Mouse (Mus musculus) embryonic facial prominence, embryonic 11.5 days (tissue): Measurements from ENCODE around the gene Thtpa. TPM values are rescaled to one million over a fixed set of nuclear protein-coding genes. Genes with fewer than 3 reads are reported as not detected.

Experiments used
- ATAC-seq: fragments of 200-750 bp; cut with Nextera tagmentation; replicated peaks from 2 replicates; pipeline ENCODE4 v1.8.0; 2017; ENCODE audit warnings: low read depth; ENCODE audit not compliant: insufficient number of reproducible peaks, low FRiP score, low TSS enrichment
- DNase-seq: peaks from one replicate; pipeline ENCODE4 v3.0.0-alpha.2; 2015; ENCODE audit warnings: low spot score
- H3K27ac ChIP-seq: fragments of 300-500 bp; sonication (generic); replicated peaks from 2 replicates; pipeline ENCODE4 v1.5.1; 2014; ENCODE audit warnings: mild to moderate bottlenecking, low read depth, low read length, control low read depth
- H3K27me3 ChIP-seq: fragments of 300-500 bp; sonication (generic); 2 replicates; pipeline ENCODE4 v1.6.1; 2014; ENCODE audit warnings: mild to moderate bottlenecking, low read length, moderate library complexity, mixed read lengths; ENCODE audit not compliant: control insufficient read depth, insufficient read depth
- H3K36me3 ChIP-seq: fragments of 300-500 bp; sonication (generic); replicated peaks from 2 replicates; pipeline ENCODE4 v1.6.1; 2014; ENCODE audit warnings: low read depth, mild to moderate bottlenecking, low read length, moderate library complexity, mixed read lengths; ENCODE audit not compliant: control insufficient read depth, insufficient read depth
- H3K4me1 ChIP-seq: fragments of 300-500 bp; sonication (generic); 2 replicates; pipeline ENCODE4 v1.6.1; 2014; ENCODE audit warnings: low read length, mixed read lengths; ENCODE audit not compliant: control insufficient read depth, insufficient read depth
- H3K4me2 ChIP-seq: fragments of 300-500 bp; sonication (generic); 2 replicates; pipeline ENCODE4 v1.6.1; 2014; ENCODE audit warnings: low read depth, mild to moderate bottlenecking, control low read depth, low read length, moderate library complexity
- H3K4me3 ChIP-seq: fragments of 300-500 bp; sonication (generic); 2 replicates; pipeline ENCODE4 v1.5.1; 2014; ENCODE audit warnings: low read depth, low read length, control low read depth
- H3K9ac ChIP-seq: fragments of 300-500 bp; sonication (generic); replicated peaks from 2 replicates; pipeline ENCODE4 v1.6.1; 2014; ENCODE audit warnings: mild to moderate bottlenecking, control low read depth, low read length
- H3K9me3 ChIP-seq: fragments of 300-500 bp; sonication (generic); replicated peaks from 2 replicates; pipeline ENCODE4 v1.6.1; 2016; ENCODE audit warnings: mild to moderate bottlenecking, low read length, inconsistent platforms, mixed read lengths; ENCODE audit not compliant: control insufficient read depth
- WGBS: fragments of 180-500 bp; shearing (Covaris S2); extraction: QIAGEN DNeasy Blood & Tissue Kit; methylation state at CpG from one replicate; pipeline ENCODE4 v1.1.7; 2014; 5-methylcytosine and 5-hydroxymethylcytosine counted together
- polyA plus RNA-seq: library from polyadenylated mRNA; unstranded; fragments of >200 nt; fragmentation: Nextera tagmentation; extraction: Ambion mirVana; gene quantifications from 2 replicates; pipeline ENCODE4 v1.2.1, GENCODE M21; 2014

Thtpa gene
- polyA plus RNA-seq, 1 experiment from 2014 or later = 19.0 TPM

- H3K4me2 ChIP-seq = no peak overlapping the region
- DNase-seq (no peak), ATAC-seq (no peak)
- no peaks in the 10 kb centered on the region; the same call in 1 of the 2 replicates for H3K4me1 ChIP-seq
- no peak overlapping the region for H3K4me3 ChIP-seq
- no peaks in the 10 kb centered on the region for H3K9me3 ChIP-seq
- peaks cover 4% of the 10 kb centered on the region for H3K36me3 ChIP-seq
- no peak overlapping the region for H3K9ac ChIP-seq
- H3K27ac ChIP-seq = no peak overlapping the region
- H3K27me3 ChIP-seq = no peaks in the 10 kb centered on the region
- WGBS = 85% methylated on average over 8 of the region's 8 CpGs
Observed at GRCm38 (mm10) chr14:55066042-55066441, 28.5 kb upstream of the Thtpa start.

- H3K9ac ChIP-seq = peak overlapping the region; percentile 29; the same call in 1 of the 2 replicates
- peaks cover 1% of the 10 kb centered on the region for H3K36me3 ChIP-seq
- DNase-seq = no peak
- no peak overlapping the region for H3K4me3 ChIP-seq
- 31% methylated on average over 19 of the region's 19 CpGs for WGBS
- no peak overlapping the region for H3K27ac ChIP-seq
- no peaks in the 10 kb centered on the region for H3K27me3 ChIP-seq
- no peaks in the 10 kb centered on the region for H3K4me1 ChIP-seq
- ATAC-seq = no peak
- H3K4me2 ChIP-seq = no peak overlapping the region
- no peaks in the 10 kb centered on the region for H3K9me3 ChIP-seq
Observed at GRCm38 (mm10) chr14:55071756-55072155, 22.8 kb upstream of the Thtpa start.

- H3K27me3 ChIP-seq = peaks cover 5% of the 10 kb centered on the region; the same call in 1 of the 2 replicates
Observed at GRCm38 (mm10) chr14:55074416-55074815, 20.2 kb upstream of the Thtpa start.

GRCm38 (mm10) chr14:55076224-55076623 lies 18.4 kb upstream of the Thtpa start:
- no peak overlapping the region for H3K4me3 ChIP-seq
- H3K9ac ChIP-seq = no peak overlapping the region
- no peak overlapping the region for H3K4me2 ChIP-seq
- no peak for DNase-seq
- WGBS = 65% methylated on average over 6 of the region's 6 CpGs
- no peaks in the 10 kb centered on the region; the same call in 1 of the 2 replicates for H3K4me1 ChIP-seq
- H3K27ac ChIP-seq = no peak overlapping the region
- no peaks in the 10 kb centered on the region; the same call in 1 of the 2 replicates for H3K36me3 ChIP-seq
- no peaks in the 10 kb centered on the region for H3K9me3 ChIP-seq
- H3K27me3 ChIP-seq = peaks cover 5% of the 10 kb centered on the region; the same call in 1 of the 2 replicates
- no peak for ATAC-seq

More at GRCm38 (mm10) chr14:55074416-55074815, 20.2 kb upstream of the Thtpa start:
- Histone ChIP-seq H3K4me3 (no peak overlapping the region), H3K27ac (no peak overlapping the region), H3K9me3 (no peaks in the 10 kb centered on the region), H3K4me2 (no peak overlapping the region), H3K36me3 (no peaks in the 10 kb centered on the region; the same call in 1 of the 2 replicates), H3K4me1 (no peaks in the 10 kb centered on the region; the same call in 1 of the 2 replicates), H3K9ac (no peak overlapping the region)
- ATAC-seq (no peak), DNase-seq (no peak)
- WGBS = 93% methylated on average over 12 of the region's 12 CpGs

GRCm38 (mm10) chr14:55076956-55077355 lies 17.6 kb upstream of the Thtpa start:
- no peak overlapping the region for H3K4me2 ChIP-seq
- H3K36me3 ChIP-seq = no peaks in the 10 kb centered on the region; the same call in 1 of the 2 replicates
- H3K9ac ChIP-seq = no peak overlapping the region
- WGBS = 57% methylated on average over 3 of the region's 3 CpGs
- H3K4me3 ChIP-seq = no peak overlapping the region
- H3K27ac ChIP-seq = no peak overlapping the region
- DNase-seq (no peak), ATAC-seq (no peak)
- H3K27me3 ChIP-seq = peaks cover 5% of the 10 kb centered on the region; the same call in 1 of the 2 replicates
- H3K4me1 ChIP-seq = no peaks in the 10 kb centered on the region; the same call in 1 of the 2 replicates
- H3K9me3 ChIP-seq = no peaks in the 10 kb centered on the region

- Histone ChIP-seq H3K4me3 (no peak overlapping the region), H3K27ac (no peak overlapping the region), H3K27me3 (peaks cover 5% of the 10 kb centered on the region; the same call in 1 of the 2 replicates), H3K36me3 (no peaks in the 10 kb centered on the region; the same call in 1 of the 2 replicates), H3K9me3 (no peaks in the 10 kb centered on the region), H3K4me2 (no peak overlapping the region; the same call in 1 of the 2 replicates), H3K9ac (no peak overlapping the region), H3K4me1 (no peaks in the 10 kb centered on the region; the same call in 1 of the 2 replicates)
- ATAC-seq = no peak
- 15% methylated on average over 15 of the region's 15 CpGs for WGBS
- DNase-seq = no peak
Observed at GRCm38 (mm10) chr14:55077481-55078365, 16.9 kb upstream of the Thtpa start.

GRCm38 (mm10) chr14:55078366-55078989 lies 16.1 kb upstream of the Thtpa start:
- Histone ChIP-seq H3K4me1 (no peaks in the 10 kb centered on the region; the same call in 1 of the 2 replicates), H3K27ac (no peak overlapping the region), H3K4me2 (peak overlapping the region; percentile 41), H3K27me3 (peaks cover 5% of the 10 kb centered on the region; the same call in 1 of the 2 replicates), H3K9ac (peak overlapping the region; percentile 43; the same call in 1 of the 2 replicates), H3K36me3 (no peaks in the 10 kb centered on the region), H3K9me3 (no peaks in the 10 kb centered on the region), H3K4me3 (no peak overlapping the region)
- WGBS = 2% methylated on average over 23 of the region's 23 CpGs
- DNase-seq = peak; percentile 41
- ATAC-seq = peak; percentile 26; the same call in 1 of the 2 replicates
